Mouse (Mus musculus) heart, adult 2 months (tissue): ENCODE measurements around the gene Galm. TPM values are rescaled to one million over a fixed set of nuclear protein-coding genes. Genes with fewer than 3 reads are reported as not detected.

Source experiments
- DNase-seq, 2 experiments: peaks; one replicate each; pipeline ENCODE4 v3.0.0; 2021
- H3K27ac ChIP-seq: fragments of 200-600 bp; 2 replicates; pipeline ENCODE4 v1.8.1; 2022
- H3K27me3 ChIP-seq: fragments of 200-500 bp; 2 replicates; pipeline ENCODE4 v1.6.1; 2012; ENCODE audit warnings: mild to moderate bottlenecking, low read length, inconsistent platforms, mixed read lengths; ENCODE audit not compliant: control insufficient read depth, insufficient read depth
- H3K36me3 ChIP-seq: fragments of 200-500 bp; 2 replicates; pipeline ENCODE4 v1.6.1; 2012; ENCODE audit warnings: low read length, inconsistent platforms; ENCODE audit not compliant: control insufficient read depth, insufficient read depth
- H3K4me1 ChIP-seq: fragments of 200-500 bp; 2 replicates; pipeline ENCODE4 v1.6.1; 2011; ENCODE audit warnings: low read length; ENCODE audit not compliant: control insufficient read depth, insufficient read depth
- H3K4me3 ChIP-seq: fragments of 200-600 bp; 2 replicates; pipeline ENCODE4 v1.8.1; 2022
- H3K79me2 ChIP-seq: fragments of 200-500 bp; replicated peaks from 2 replicates; pipeline ENCODE4 v1.6.1; 2012; ENCODE audit warnings: mild to moderate bottlenecking, inconsistent platforms, low read length, moderate library complexity, mixed read lengths; ENCODE audit not compliant: control insufficient read depth, insufficient read depth
- H3K9ac ChIP-seq: fragments of 200-500 bp; 2 replicates; pipeline ENCODE4 v1.6.1; 2012; ENCODE audit warnings: low read depth, mild to moderate bottlenecking, control low read depth, inconsistent platforms, low read length, mixed read lengths
- CTCF ChIP-seq: fragments of 200-600 bp; IDR thresholded peaks from 2 replicates; pipeline ENCODE4 v1.8.1; 2022; ENCODE audit warnings: antibody characterized with exemption, mild to moderate bottlenecking, moderate library complexity
- EP300 ChIP-seq: fragments of 200-500 bp; IDR thresholded peaks from 2 replicates; pipeline ENCODE4 v1.6.1; 2011; ENCODE audit warnings: low read depth, low read length, control low read depth; ENCODE audit not compliant: insufficient read depth
- POLR2A ChIP-seq: fragments of 200-500 bp; IDR thresholded peaks from 2 replicates; pipeline ENCODE4 v1.6.1; 2011; ENCODE audit warnings: mild to moderate bottlenecking, low read depth, low read length, control low read depth; ENCODE audit not compliant: insufficient read depth
- WGBS: fragments of 180-500 bp; shearing (Covaris S2); methylation state at CpG from one replicate; pipeline ENCODE4 v1.1.7; 2018; 5-methylcytosine and 5-hydroxymethylcytosine counted together
- intact Hi-C: fragments of 180-260 bp; cut with DNase I; formaldehyde crosslinking; loops from one replicate; pipeline ENCODE4 v1.15.1; 2025
- polyA plus RNA-seq: library from polyadenylated mRNA; depleted of rRNA; stranded (reverse); fragments of >200 nt; gene quantifications from 2 replicates; pipeline ENCODE4 v1.2.3, GENCODE M21; 2012
- total RNA-seq, 2 experiments: library from RNA; stranded (reverse); gene quantifications; 2 replicates each; pipeline ENCODE4 v1.2.3; 2021

Galm gene
- total and polyA plus RNA-seq, 3 experiments, result 17.9 to 19.8 (median 19.6) TPM

DNA sequence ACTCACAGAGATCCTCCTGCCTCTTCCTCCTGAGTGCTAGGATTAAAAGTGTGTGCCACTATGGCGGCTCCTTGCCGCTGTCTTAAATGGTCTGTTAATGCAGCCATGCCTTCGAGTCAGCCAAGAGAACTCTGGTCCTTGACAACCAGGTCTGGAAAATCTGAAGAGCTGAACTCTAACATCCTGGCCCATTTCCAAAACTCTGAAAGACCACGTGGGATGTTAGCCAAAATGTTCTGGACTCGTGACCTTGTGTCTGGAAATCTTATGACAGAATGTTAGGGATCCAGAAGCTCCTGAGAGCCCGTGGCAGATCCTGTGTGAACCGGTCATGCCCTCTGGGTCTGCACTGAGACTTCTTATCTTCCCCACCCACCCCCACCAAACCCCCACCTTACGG, 36.7 kb downstream of the Galm start:
- Histone ChIP-seq H3K4me1 (peaks cover 20% of the 10 kb centered on the region), H3K27ac (no peak overlapping the region), H3K27me3 (no peaks in the 10 kb centered on the region), H3K79me2 (no peaks in the 10 kb centered on the region), H3K4me3 (no peak overlapping the region), H3K9ac (no peak overlapping the region), H3K36me3 (no peaks in the 10 kb centered on the region; the same call in none of the 2 replicates)
- no peak for TF ChIP-seq POLR2A
- TF ChIP-seq CTCF, result no peak
- TF ChIP-seq EP300, result no peak
- 45% methylated on average over 8 of the region's 8 CpGs for WGBS
- DNase-seq, result no peak
- intact Hi-C loops, result no loop called here

DNA sequence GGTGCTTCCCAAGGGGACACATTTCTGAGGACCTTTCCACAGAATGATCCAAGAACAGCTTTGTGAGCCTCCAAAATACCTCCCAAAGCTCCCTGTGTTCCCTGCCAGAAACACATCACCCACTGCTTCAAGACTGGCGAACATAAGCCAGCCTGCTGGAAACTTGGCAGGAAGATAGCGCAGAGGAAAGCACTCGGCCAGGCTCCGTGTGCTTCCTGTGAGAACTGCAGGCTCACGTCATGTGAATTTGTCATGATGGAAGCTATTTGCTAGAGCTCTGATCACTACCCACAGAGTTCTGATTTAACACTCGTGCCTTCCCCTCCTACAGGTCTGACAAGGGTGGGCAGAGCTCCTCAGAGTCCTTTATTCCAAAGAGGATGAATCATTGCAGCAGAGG, 38.5 kb downstream of the Galm start:
- peak; percentile 28 for TF ChIP-seq CTCF
- peak; percentile 85 for TF ChIP-seq EP300
- TF ChIP-seq POLR2A, result no peak
- intact Hi-C loops, result no loop called here
- H3K4me1 ChIP-seq, result peaks cover 17% of the 10 kb centered on the region
- H3K27ac ChIP-seq, result peak overlapping the region; percentile 56; the same call in 1 of the 2 replicates
- H3K79me2 ChIP-seq, result no peaks in the 10 kb centered on the region
- no peaks in the 10 kb centered on the region for H3K27me3 ChIP-seq
- no peaks in the 10 kb centered on the region; the same call in none of the 2 replicates for H3K36me3 ChIP-seq
- peak overlapping the region; percentile 33; the same call in 1 of the 2 replicates for H3K9ac ChIP-seq
- DNase-seq, result peak; percentile 52 to 79
- no peak overlapping the region for H3K4me3 ChIP-seq
- WGBS, result 7% methylated on average over 6 of the region's 6 CpGs

DNA sequence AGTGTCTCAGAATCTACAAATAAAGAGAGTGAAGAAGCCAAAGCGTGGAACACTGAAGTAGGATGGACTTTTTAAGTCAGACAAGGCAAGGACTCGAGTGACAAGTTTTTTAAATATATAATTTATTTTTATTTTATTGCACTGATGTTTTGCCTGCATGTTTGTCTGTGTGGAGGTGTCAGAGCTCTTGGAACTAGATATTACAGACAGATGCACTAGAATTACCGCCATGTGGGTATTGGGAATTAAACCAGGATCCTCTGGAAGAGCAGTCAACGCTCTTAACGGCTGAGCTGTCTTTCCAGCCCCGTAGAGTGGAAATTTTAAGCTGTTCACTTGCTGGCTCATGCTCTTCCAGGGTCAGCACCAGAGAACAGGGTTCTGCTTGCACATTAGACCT, 39.1 kb downstream of the Galm start:
- TF ChIP-seq EP300 (no peak), POLR2A (no peak), CTCF (no peak)
- DNase-seq, result no peak

DNA sequence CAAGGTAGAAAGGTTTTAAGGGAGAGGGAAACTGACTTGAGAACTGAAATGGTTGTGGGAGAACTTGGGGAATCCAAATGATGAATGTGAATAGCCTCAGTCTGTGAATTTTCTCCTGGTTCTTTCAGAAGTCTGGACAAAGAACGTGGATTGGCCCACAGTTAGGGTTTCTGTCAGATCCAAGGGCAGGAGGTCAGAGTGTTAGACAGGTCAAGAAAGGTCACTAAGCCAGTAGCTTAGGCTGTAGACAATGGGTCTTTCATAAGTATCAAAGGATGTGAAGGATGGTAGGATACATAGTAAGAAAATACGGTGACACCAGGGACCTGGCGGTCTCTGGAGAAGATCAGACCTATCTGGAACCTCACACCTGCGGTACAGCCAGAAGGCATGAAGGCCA, 40.2 kb downstream of the Galm start:
- Histone ChIP-seq H3K9ac (no peak overlapping the region), H3K36me3 (no peaks in the 10 kb centered on the region; the same call in none of the 2 replicates), H3K27ac (peak overlapping the region; percentile 36), H3K79me2 (no peaks in the 10 kb centered on the region), H3K4me1 (peaks cover 14% of the 10 kb centered on the region), H3K27me3 (no peaks in the 10 kb centered on the region), H3K4me3 (no peak overlapping the region)
- WGBS, result 67% methylated on average over 4 of the region's 4 CpGs
- no peak for TF ChIP-seq EP300
- TF ChIP-seq POLR2A, result no peak
- no peak for TF ChIP-seq CTCF
- no peak for DNase-seq
- intact Hi-C loops, result no loop called here

More for the DNA sequence above, 39.1 kb downstream of the Galm start:
- 81% methylated on average over 6 of the region's 6 CpGs for WGBS
- no peaks in the 10 kb centered on the region for H3K79me2 ChIP-seq
- H3K27ac ChIP-seq, result peak overlapping the region; percentile 56; the same call in 1 of the 2 replicates
- intact Hi-C loops, result no loop called here
- H3K9ac ChIP-seq, result no peak overlapping the region
- no peak overlapping the region for H3K4me3 ChIP-seq
- peaks cover 16% of the 10 kb centered on the region for H3K4me1 ChIP-seq
- H3K27me3 ChIP-seq, result no peaks in the 10 kb centered on the region
- H3K36me3 ChIP-seq, result no peaks in the 10 kb centered on the region; the same call in none of the 2 replicates

DNA sequence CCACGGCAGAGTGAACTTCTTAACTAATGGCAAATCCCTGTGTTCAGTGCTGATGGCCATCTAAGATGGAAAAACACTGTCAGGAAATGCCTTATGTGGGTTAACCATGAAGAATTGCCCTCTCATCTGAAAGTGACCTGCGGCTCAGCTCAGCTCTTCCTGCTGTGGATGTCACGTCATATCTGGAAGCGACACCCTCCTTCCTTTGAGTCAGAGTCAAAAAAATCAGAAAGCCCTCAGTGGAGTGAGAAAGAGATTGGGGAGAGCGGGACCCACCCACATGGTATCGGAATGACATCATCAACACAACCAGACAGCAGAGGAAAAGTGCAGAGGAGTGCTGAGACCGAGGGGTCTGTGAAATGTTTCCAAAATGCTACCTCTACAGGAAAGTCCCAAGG, 40.6 kb downstream of the Galm start:
- Histone ChIP-seq H3K9ac (no peak overlapping the region), H3K27me3 (no peaks in the 10 kb centered on the region), H3K79me2 (no peaks in the 10 kb centered on the region), H3K27ac (peak overlapping the region; percentile 58), H3K36me3 (no peaks in the 10 kb centered on the region; the same call in none of the 2 replicates), H3K4me1 (peaks cover 14% of the 10 kb centered on the region), H3K4me3 (no peak overlapping the region)
- TF ChIP-seq CTCF (no peak), EP300 (0 out of 2 replicates have a peak, but pooled peaks have one; percentile 19)
- 39% methylated on average over 7 of the region's 7 CpGs for WGBS
- intact Hi-C loops, result no loop called here
- DNase-seq, result peak in 1 of 2 experiments; percentile 43

DNA sequence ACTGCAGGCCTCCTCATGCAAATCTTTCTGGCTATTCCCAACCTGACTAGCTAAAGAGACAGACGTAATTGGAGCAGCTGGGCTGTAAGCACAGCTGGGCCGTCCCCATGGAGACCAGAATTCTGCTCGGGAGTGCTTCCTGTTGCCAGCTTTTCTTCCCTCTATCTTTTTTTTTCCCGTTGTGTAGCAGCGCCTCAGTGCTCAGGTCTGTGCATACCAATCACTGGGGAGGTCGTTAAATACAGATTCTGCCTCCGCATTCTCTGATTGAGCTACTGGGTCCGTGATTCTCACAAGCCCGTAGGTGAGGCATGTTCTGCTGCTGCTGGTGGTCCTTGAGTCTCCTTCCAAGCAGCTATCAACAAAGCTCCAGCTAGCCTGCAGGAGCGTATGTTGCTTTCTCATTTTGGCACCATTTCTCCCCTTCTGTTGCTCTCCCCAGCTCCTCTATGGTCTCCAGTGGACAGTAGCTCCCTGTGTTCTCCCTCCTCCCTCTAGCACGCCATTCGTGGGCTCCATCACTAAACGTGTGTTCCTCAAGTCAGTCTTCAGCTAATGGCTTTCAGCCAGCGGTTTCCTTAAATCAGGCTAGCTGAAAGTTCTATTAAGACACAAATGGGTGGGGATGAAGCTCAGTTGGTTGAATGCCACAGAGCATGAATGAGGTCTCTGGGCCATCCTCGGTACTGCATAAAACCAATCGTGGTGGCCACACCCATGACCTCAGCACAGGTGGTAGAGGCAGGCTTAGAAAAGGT, 41.3 kb downstream of the Galm start:
- DNase-seq, result peak; percentile 46 to 63
- H3K79me2 ChIP-seq, result no peaks in the 10 kb centered on the region
- H3K9ac ChIP-seq, result no peak overlapping the region
- WGBS, result 39% methylated on average over 16 of the region's 16 CpGs
- no peaks in the 10 kb centered on the region for H3K27me3 ChIP-seq
- H3K4me1 ChIP-seq, result peaks cover 17% of the 10 kb centered on the region
- H3K27ac ChIP-seq, result peak overlapping the region; percentile 58
- intact Hi-C loops, result no loop called here
- H3K36me3 ChIP-seq, result no peaks in the 10 kb centered on the region; the same call in none of the 2 replicates
- TF ChIP-seq POLR2A (no peak), EP300 (no peak), CTCF (no peak)
- no peak overlapping the region; the same call in 1 of the 2 replicates for H3K4me3 ChIP-seq
